Mouse (Mus musculus) erythroid progenitor cell, adult 5-6 weeks (primary cell): ENCODE measurements at regions not wholly inside any gene's neighbourhood (a gene's known extent, or its start where the extent isn't known, plus 50 kb on each side); places are given as distances from the start of the nearest gene placed in this dataset.

Source experiments
- ATAC-seq: replicated peaks from 2 replicates; pipeline ENCODE4 v1.8.0; 2016; ENCODE audit warnings: moderate number of reproducible peaks, mild to moderate bottlenecking, moderate TSS enrichment, inconsistent platforms; ENCODE audit not compliant: poor library complexity, low FRiP score, severe bottlenecking

DNA sequence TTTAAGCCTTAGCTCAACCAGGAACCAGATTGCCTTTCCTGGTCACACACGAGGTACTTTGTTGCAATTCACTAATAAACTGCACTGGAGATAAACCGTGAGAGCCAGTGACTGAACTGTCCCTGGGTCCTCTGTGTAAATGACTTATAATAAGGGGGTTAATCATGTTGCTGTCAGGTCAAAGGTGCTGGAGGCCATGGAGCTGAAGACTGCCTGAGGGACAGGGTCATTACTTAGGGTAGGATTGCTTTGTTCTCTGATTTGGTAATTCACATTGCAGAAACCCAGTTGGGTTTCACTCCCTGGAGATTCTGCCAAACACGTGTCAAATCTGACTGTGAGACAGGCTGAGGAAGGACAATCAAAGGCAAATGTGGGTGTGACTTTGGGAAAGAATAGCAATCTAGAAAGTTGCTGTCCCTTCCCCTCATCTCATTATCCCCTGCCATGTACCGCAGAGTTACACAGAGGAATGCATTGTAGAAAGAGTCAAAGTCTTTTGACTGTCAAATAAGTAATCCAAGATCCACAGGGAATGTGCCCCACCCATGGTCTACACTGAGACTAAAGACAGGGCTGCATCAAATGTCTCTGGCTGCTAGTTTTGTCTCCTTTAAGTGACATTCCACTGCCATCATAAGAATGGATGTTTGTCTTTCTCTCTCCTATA, 51.8 kb upstream of the Fam98a start:
- ATAC-seq = no peak
